Mouse (Mus musculus): ENCODE measurements around the gene Zp3.

GRCm38 (mm10) chr5:136018726-136019125, 38.8 kb downstream of the Zp3 start:
- TF ChIP-seq EP300 (IDR thresholded peaks at IDR 0.05; ENCODE audit: low read depth) (no peak), CTCF (IDR thresholded peaks at IDR 0.05; ENCODE audit: low read depth) (no peak)
